In genomic region chr11:33861823-33862222, GRCm38 (mm10) we compare ENCODE assay signal across 30 mouse cellular contexts.
DNase-seq lines count a peak whose midpoint lies in the region; ATAC-seq and TF ChIP-seq lines count a peak whose summit lies in the region.
"Had no signal": no experiment of that assay in that cellular context is flagged by ENCODE, and none has a peak within 500 bp of the region (broad histone marks: within the 10 kb centered on the region; RNA-seq: fewer than 3 reads in every experiment).

No protein-coding gene starts in this region.

- no peaks in the 10 kb centered on the region for H3K9me3 ChIP-seq in heart, embryonic 14.5 days (ENCODE audit: control insufficient read depth, low read length)
- no peaks in the 10 kb centered on the region for H3K9me3 ChIP-seq in liver, embryonic 16.5 days (replicated peaks; ENCODE audit: control insufficient read depth, low read length)
- H3K9me3 ChIP-seq in lung, postnatal 0 days (ENCODE audit: low read length), result no peaks in the 10 kb centered on the region
- H3K9me3 ChIP-seq: forebrain, embryonic 10.5 days; heart, embryonic 15.5 days; hindbrain, embryonic 10.5 days; hindbrain, embryonic 15.5 days; limb, embryonic 12.5 days; midbrain, embryonic 10.5 days; midbrain, embryonic 15.5 days had no signal

- TF ChIP-seq CTCF in lung, postnatal 0 days (IDR thresholded peaks at IDR 0.05), result no peak

- no peak overlapping the region for H3K4me3 ChIP-seq in heart, embryonic 14.5 days (ENCODE audit: control insufficient read depth in 1 of 2, insufficient read depth in 1 of 2, low read depth in 1 of 2, low read length in 2 of 2)
- no peak overlapping the region for H3K4me3 ChIP-seq in liver, embryonic 16.5 days (ENCODE audit: low read depth, low read length)
- H3K4me3 ChIP-seq in lung, postnatal 0 days (ENCODE audit: low read depth, low read length), result no peak overlapping the region
- H3K4me3 ChIP-seq: forebrain, embryonic 10.5 days; heart, embryonic 15.5 days; hindbrain, embryonic 10.5 days; hindbrain, embryonic 15.5 days; layer of hippocampus, adult 2 months; left cerebral cortex, adult 2 months; limb, embryonic 12.5 days; midbrain, embryonic 10.5 days; midbrain, embryonic 15.5 days had no signal

- H3K27ac ChIP-seq in heart, embryonic 14.5 days (replicated peaks in 1 of 2; ENCODE audit: control insufficient read depth in 1 of 2, insufficient read depth in 1 of 2, low read depth in 2 of 2, low read length in 2 of 2), result peak overlapping the region; percentile 11 to 58; a peak in 3 of 4 replicates
- H3K27ac ChIP-seq in liver, embryonic 16.5 days (ENCODE audit: low read length), result no peak overlapping the region
- no peak overlapping the region for H3K27ac ChIP-seq in lung, postnatal 0 days (ENCODE audit: low read length)
- H3K27ac ChIP-seq: forebrain, embryonic 10.5 days; heart, embryonic 15.5 days; hindbrain, embryonic 10.5 days; hindbrain, embryonic 15.5 days; layer of hippocampus, adult 2 months; left cerebral cortex, adult 2 months; limb, embryonic 12.5 days; macrophage; midbrain, embryonic 10.5 days; midbrain, embryonic 15.5 days had no signal

- TF ChIP-seq EP300 in lung, postnatal 0 days (IDR thresholded peaks at IDR 0.05), result no peak

- H3K4me1 ChIP-seq in heart, embryonic 14.5 days (ENCODE audit: control insufficient read depth in 2 of 2, insufficient read depth in 2 of 2, low read length in 2 of 2), result 0 out of 4 replicates have a peak, but pooled peaks cover 0 to 2% of the 10 kb centered on the region in 2 experiments
- H3K4me1 ChIP-seq in liver, embryonic 16.5 days (ENCODE audit: control insufficient read depth, low read depth, low read length), result no peaks in the 10 kb centered on the region; the same call in 1 of the 2 replicates
- no peaks in the 10 kb centered on the region for H3K4me1 ChIP-seq in lung, postnatal 0 days (ENCODE audit: insufficient read depth, low read depth, low read length)
- H3K4me1 ChIP-seq: forebrain, embryonic 10.5 days; limb, embryonic 12.5 days had no signal

- H3K36me3 ChIP-seq in heart, embryonic 14.5 days (ENCODE audit: control insufficient read depth, insufficient read depth, low read length), result no peaks in the 10 kb centered on the region
- no peaks in the 10 kb centered on the region for H3K36me3 ChIP-seq in liver, embryonic 16.5 days (ENCODE audit: control insufficient read depth, insufficient read depth)
- no peaks in the 10 kb centered on the region for H3K36me3 ChIP-seq in lung, postnatal 0 days (ENCODE audit: insufficient read depth, low read length)
- H3K36me3 ChIP-seq: forebrain, embryonic 10.5 days; heart, embryonic 15.5 days; hindbrain, embryonic 10.5 days; hindbrain, embryonic 15.5 days; limb, embryonic 12.5 days; midbrain, embryonic 10.5 days; midbrain, embryonic 15.5 days had no signal

- no peaks in the 10 kb centered on the region for H3K27me3 ChIP-seq in heart, embryonic 14.5 days (ENCODE audit: control insufficient read depth, insufficient read depth, low read length)
- no peaks in the 10 kb centered on the region for H3K27me3 ChIP-seq in liver, embryonic 16.5 days (ENCODE audit: control insufficient read depth, insufficient read depth, low read depth, low read length)
- H3K27me3 ChIP-seq in lung, postnatal 0 days (replicated peaks; ENCODE audit: insufficient read depth, low read length), result no peaks in the 10 kb centered on the region
- H3K27me3 ChIP-seq: heart, embryonic 15.5 days; hindbrain, embryonic 15.5 days; midbrain, embryonic 15.5 days had no signal

- DNase-seq in heart, postnatal 4 days, result no peak
- peak; percentile 4 for DNase-seq in c-Kit-positive CD71-positive TER-119-positive erythroid progenitor cells, embryonic 14.5 days (ENCODE audit: low spot score)
- no peak for DNase-seq in kidney, postnatal 4 days
- no peak for DNase-seq in testis, postnatal 14 days (ENCODE audit: low spot score)
- DNase-seq in lung, postnatal 0 days (ENCODE audit: low spot score), result no peak
- DNase-seq: adrenal gland, adult 2 months; B cell, adult 2 months; cerebellum, adult 8-10 months; cerebellum, postnatal 25 days; kidney, adult 11 months; kidney, postnatal 25 days; lung, adult 18-20 months; right cerebral cortex, postnatal 25 days; spleen, adult 18-20 months had no signal

- no peak for ATAC-seq in heart, embryonic 14.5 days (ENCODE audit: insufficient number of reproducible peaks, insufficient read depth, low FRiP score, low read depth)
- peak; percentile 42; the same call in 1 of the 2 replicates for ATAC-seq in erythroid progenitor cell, adult 5-6 weeks (replicated peaks; ENCODE audit: low FRiP score, poor library complexity, severe bottlenecking)
- peak; percentile 88 for ATAC-seq in liver, embryonic 16.5 days (ENCODE audit: low read depth)
- ATAC-seq in lung, postnatal 0 days, result no peak
- ATAC-seq: activated CD4-positive, CD25-positive, alpha-beta regulatory T cell, adult 4 months; forebrain, embryonic 16.5 days; inflammation-experienced regulatory T-cells, adult 6 months; midbrain, embryonic 15.5 days had no signal

- no peak overlapping the region for H3K9ac ChIP-seq in heart, embryonic 14.5 days (ENCODE audit: low read length)
- H3K9ac ChIP-seq in liver, embryonic 16.5 days (ENCODE audit: low read depth, low read length), result no peak overlapping the region
- no peak overlapping the region for H3K9ac ChIP-seq in lung, postnatal 0 days (replicated peaks; ENCODE audit: low read depth)
- H3K9ac ChIP-seq: heart, embryonic 15.5 days; hindbrain, embryonic 15.5 days; limb, embryonic 12.5 days; midbrain, embryonic 15.5 days had no signal

- no peak overlapping the region for H3K4me2 ChIP-seq in heart, embryonic 14.5 days (ENCODE audit: low read length)
- H3K4me2 ChIP-seq in liver, embryonic 16.5 days (ENCODE audit: low read depth, low read length), result no peak overlapping the region
- H3K4me2 ChIP-seq in lung, postnatal 0 days (replicated peaks; ENCODE audit: low read depth, low read length), result no peak overlapping the region
- H3K4me2 ChIP-seq: heart, embryonic 15.5 days; hindbrain, embryonic 15.5 days; limb, embryonic 12.5 days; midbrain, embryonic 15.5 days had no signal

Comparison
In these comparisons a context has a peak if more than half of its experiments do, and no peak if none do; other contexts are left out.
1. ATAC-seq: peak in erythroid progenitor cell, adult 5-6 weeks (single experiment) and liver, embryonic 16.5 days (single experiment); none in heart, embryonic 14.5 days (single experiment) and lung, postnatal 0 days (single experiment).
2. H3K27ac ChIP-seq: peak in heart, embryonic 14.5 days (2 of 2); none in liver, embryonic 16.5 days (single experiment) and lung, postnatal 0 days (single experiment).